Mouse (Mus musculus): ENCODE measurements at regions not wholly inside any gene's neighbourhood (a gene's known extent, or its start where the extent isn't known, plus 50 kb on each side); places are given as distances from the start of the nearest gene placed in this dataset.

DNA sequence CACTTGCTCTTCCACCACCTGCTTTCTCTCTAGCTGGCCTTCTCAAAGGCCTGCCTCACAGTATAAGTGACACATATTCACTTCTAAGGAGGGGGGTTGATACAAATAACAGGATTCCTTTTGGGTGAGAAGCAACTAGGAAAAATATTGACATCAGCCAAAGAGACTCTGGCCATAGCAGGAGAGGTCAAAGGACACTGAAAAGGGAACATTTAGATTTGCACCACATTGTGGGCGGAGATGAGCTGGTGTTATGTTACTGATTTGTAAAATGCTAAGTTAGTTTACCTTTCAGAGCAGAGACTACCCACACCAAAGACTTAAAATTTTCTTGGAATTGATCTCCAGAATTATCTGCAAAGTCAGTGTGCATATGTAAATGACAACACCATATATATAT is 147.5 kb downstream of the Foxa2 start:
- Histone ChIP-seq H3K4me2 (ENCODE audit: low read depth) (no peak overlapping the region), H3K27me3 (ENCODE audit: control insufficient read depth, insufficient read depth, low read length) (no peaks in the 10 kb centered on the region), H3K27ac (no peak overlapping the region), H3K9ac (replicated peaks) (no peak overlapping the region), H3K4me1 (replicated peaks; ENCODE audit: control insufficient read depth in 2 of 2, insufficient read depth in 2 of 2, low read length in 1 of 2) (no peaks in the 10 kb centered on the region; a peak in 1 of 4 replicates), H3K36me3 (replicated peaks; ENCODE audit: control insufficient read depth, insufficient read depth, low read depth) (no peaks in the 10 kb centered on the region), H3K4me3 (ENCODE audit: insufficient read depth in 1 of 2, low read depth in 2 of 2, low read length in 2 of 2) (no peak overlapping the region), H3K9me3 (ENCODE audit: control insufficient read depth, low read length) (no peaks in the 10 kb centered on the region)
- peak in 1 of 3 experiments; percentile 13 for DNase-seq (ENCODE audit: low read depth in 3 of 3, low spot score in 3 of 3)
- TF ChIP-seq EP300 (IDR thresholded peaks at IDR 0.05; ENCODE audit: low read depth): no peak
- no peak for TF ChIP-seq CTCF (IDR thresholded peaks at IDR 0.05; ENCODE audit: low read depth)
- ATAC-seq (ENCODE audit: insufficient read depth): no peak
- 67% methylated on average over 1 of the region's 1 CpGs for WGBS (ENCODE audit: insufficient replicate concordance)

DNA sequence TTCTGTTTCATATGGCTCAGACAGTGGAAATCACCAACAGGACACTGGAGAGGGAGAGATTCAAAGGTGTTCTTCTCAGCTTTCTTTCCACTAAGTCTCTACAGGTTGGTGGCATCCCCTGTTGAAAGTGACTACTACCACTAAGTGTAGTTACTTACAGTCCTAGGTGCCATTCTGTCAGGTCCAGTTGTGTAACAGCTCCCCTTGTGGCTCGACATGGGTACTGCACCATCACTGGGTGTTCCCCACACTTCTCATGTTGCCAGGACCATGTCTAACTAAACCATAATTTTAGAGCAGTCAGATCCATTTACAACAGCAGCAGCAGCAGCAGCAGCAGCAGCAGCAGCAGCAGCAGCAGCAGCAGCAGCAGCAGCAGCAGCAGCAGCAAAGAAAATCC is 151.1 kb downstream of the Foxa2 start:
- no peak overlapping the region for H3K4me2 ChIP-seq (ENCODE audit: low read depth)
- no peak overlapping the region for H3K27ac ChIP-seq
- no peaks in the 10 kb centered on the region for H3K36me3 ChIP-seq (replicated peaks; ENCODE audit: control insufficient read depth, insufficient read depth, low read depth)
- H3K27me3 ChIP-seq (ENCODE audit: control insufficient read depth, insufficient read depth, low read length): no peaks in the 10 kb centered on the region
- no peak for ATAC-seq (ENCODE audit: insufficient read depth)
- WGBS (ENCODE audit: insufficient replicate concordance): 4% methylated on average over 1 of the region's 1 CpGs
- DNase-seq (ENCODE audit: low read depth in 3 of 3, low spot score in 3 of 3): peak in 1 of 3 experiments; percentile 11
- H3K9me3 ChIP-seq (ENCODE audit: control insufficient read depth, low read length): no peaks in the 10 kb centered on the region
- H3K4me1 ChIP-seq (replicated peaks; ENCODE audit: control insufficient read depth in 2 of 2, insufficient read depth in 2 of 2, low read length in 1 of 2): no peaks in the 10 kb centered on the region
- no peak for TF ChIP-seq EP300 (IDR thresholded peaks at IDR 0.05; ENCODE audit: low read depth)
- TF ChIP-seq CTCF (IDR thresholded peaks at IDR 0.05; ENCODE audit: low read depth): peak; percentile 87
- H3K9ac ChIP-seq (replicated peaks): no peak overlapping the region
- H3K4me3 ChIP-seq (ENCODE audit: insufficient read depth in 1 of 2, low read depth in 2 of 2, low read length in 2 of 2): no peak overlapping the region

DNA sequence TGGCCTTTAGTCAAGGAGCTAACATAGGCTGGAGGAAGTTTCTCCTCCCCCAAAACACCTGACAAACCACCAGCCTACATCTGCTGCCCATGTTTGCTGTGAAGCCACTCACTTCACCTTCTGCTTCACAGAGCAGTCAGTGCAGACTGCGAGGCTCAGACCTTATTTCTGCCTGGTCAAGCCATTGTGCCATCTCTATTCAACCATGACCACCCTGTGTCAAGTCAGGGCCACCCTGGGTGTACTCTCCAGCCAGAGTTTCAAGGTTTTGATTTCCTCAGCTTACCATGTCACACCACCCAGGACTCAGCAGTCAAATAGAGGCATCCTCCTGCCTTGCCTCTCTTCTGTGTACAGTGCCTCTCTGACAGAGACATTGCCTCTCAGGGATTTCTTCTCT is 152.6 kb downstream of the Foxa2 start:
- Histone ChIP-seq H3K36me3 (replicated peaks; ENCODE audit: control insufficient read depth, insufficient read depth, low read depth) (no peaks in the 10 kb centered on the region), H3K4me2 (ENCODE audit: low read depth) (no peak overlapping the region), H3K4me3 (ENCODE audit: insufficient read depth in 1 of 2, low read depth in 2 of 2, low read length in 2 of 2) (no peak overlapping the region), H3K27ac (no peak overlapping the region), H3K27me3 (ENCODE audit: control insufficient read depth, insufficient read depth, low read length) (no peaks in the 10 kb centered on the region), H3K9me3 (ENCODE audit: control insufficient read depth, low read length) (no peaks in the 10 kb centered on the region), H3K9ac (replicated peaks) (no peak overlapping the region), H3K4me1 (replicated peaks; ENCODE audit: control insufficient read depth in 2 of 2, insufficient read depth in 2 of 2, low read length in 1 of 2) (no peaks in the 10 kb centered on the region)
- DNase-seq (ENCODE audit: low read depth in 3 of 3, low spot score in 3 of 3): no peak
- no peak for TF ChIP-seq CTCF (IDR thresholded peaks at IDR 0.05; ENCODE audit: low read depth)
- no peak for TF ChIP-seq EP300 (IDR thresholded peaks at IDR 0.05; ENCODE audit: low read depth)
- no peak for ATAC-seq (ENCODE audit: insufficient read depth)
- WGBS (ENCODE audit: insufficient replicate concordance): 56% methylated on average over 1 of the region's 1 CpGs

DNA sequence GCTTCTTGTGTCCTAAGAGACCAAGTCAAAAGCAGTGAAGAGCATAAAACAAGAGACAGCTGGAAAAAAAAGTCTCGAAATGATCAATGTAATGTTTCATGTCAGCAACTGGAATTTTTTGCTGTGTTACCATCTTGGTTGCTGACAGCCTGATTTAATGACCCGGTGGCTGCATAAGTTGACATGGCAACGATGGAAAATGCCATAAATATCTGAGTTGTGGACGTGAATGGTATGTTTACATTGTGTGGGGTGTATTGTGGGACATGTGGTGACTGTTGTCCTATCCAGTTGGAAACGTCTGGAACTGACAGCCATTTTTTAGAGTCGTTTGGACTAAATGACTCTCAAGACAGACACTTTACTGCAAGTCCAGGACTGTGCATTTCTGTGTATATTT is 160.6 kb downstream of the Foxa2 start:
- no peak overlapping the region for H3K4me3 ChIP-seq (ENCODE audit: insufficient read depth in 1 of 2, low read depth in 2 of 2, low read length in 2 of 2)
- DNase-seq (ENCODE audit: low read depth in 3 of 3, low spot score in 3 of 3) (no peak), ATAC-seq (ENCODE audit: insufficient read depth) (no peak)
- H3K27me3 ChIP-seq (ENCODE audit: control insufficient read depth, insufficient read depth, low read length): no peaks in the 10 kb centered on the region
- WGBS (ENCODE audit: insufficient replicate concordance): 41% methylated on average over 6 of the region's 6 CpGs
- H3K36me3 ChIP-seq (replicated peaks; ENCODE audit: control insufficient read depth, insufficient read depth, low read depth): no peaks in the 10 kb centered on the region
- no peaks in the 10 kb centered on the region for H3K4me1 ChIP-seq (replicated peaks; ENCODE audit: control insufficient read depth in 2 of 2, insufficient read depth in 2 of 2, low read length in 1 of 2)
- no peak overlapping the region for H3K4me2 ChIP-seq (ENCODE audit: low read depth)
- no peak overlapping the region for H3K9ac ChIP-seq (replicated peaks)
- H3K9me3 ChIP-seq (ENCODE audit: control insufficient read depth, low read length): no peaks in the 10 kb centered on the region
- no peak overlapping the region for H3K27ac ChIP-seq
- no peak for TF ChIP-seq CTCF (IDR thresholded peaks at IDR 0.05; ENCODE audit: low read depth)
- TF ChIP-seq EP300 (IDR thresholded peaks at IDR 0.05; ENCODE audit: low read depth): no peak

DNA sequence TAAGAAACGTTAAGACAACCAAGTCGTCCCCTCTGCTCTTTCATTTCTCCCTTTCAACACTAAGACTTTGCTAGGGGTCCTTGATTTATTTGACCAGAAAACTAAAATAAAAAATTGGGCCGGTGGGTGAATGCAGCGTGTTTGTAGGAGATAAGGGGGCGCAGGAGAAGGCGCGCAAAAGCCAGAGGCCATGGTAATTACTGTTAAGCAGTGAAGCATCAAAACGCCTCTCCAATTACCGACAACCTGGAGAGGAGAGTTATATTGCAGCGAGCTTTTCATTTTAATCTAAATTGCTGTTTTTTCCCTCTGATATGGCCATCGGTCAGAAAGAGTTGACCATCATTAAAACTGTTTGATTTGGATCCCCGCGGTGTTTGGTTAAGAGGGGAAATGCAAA is 168.9 kb downstream of the Foxa2 start:
- DNase-seq (ENCODE audit: low read depth in 3 of 3, low spot score in 3 of 3): no peak
- no peak for TF ChIP-seq EP300 (IDR thresholded peaks at IDR 0.05; ENCODE audit: low read depth)
- TF ChIP-seq CTCF (IDR thresholded peaks at IDR 0.05; ENCODE audit: low read depth): no peak
- no peak overlapping the region for H3K4me3 ChIP-seq (ENCODE audit: insufficient read depth in 1 of 2, low read depth in 2 of 2, low read length in 2 of 2)
- no peak overlapping the region for H3K27ac ChIP-seq
- ATAC-seq (ENCODE audit: insufficient read depth): no peak
- no peaks in the 10 kb centered on the region for H3K27me3 ChIP-seq (ENCODE audit: control insufficient read depth, insufficient read depth, low read length)
- WGBS (ENCODE audit: insufficient replicate concordance): 32% methylated on average over 13 of the region's 13 CpGs
- H3K9ac ChIP-seq (replicated peaks): no peak overlapping the region
- no peaks in the 10 kb centered on the region for H3K36me3 ChIP-seq (replicated peaks; ENCODE audit: control insufficient read depth, insufficient read depth, low read depth)
- no peak overlapping the region for H3K4me2 ChIP-seq (ENCODE audit: low read depth)
- H3K9me3 ChIP-seq (ENCODE audit: control insufficient read depth, low read length): no peaks in the 10 kb centered on the region
- 0 out of 4 replicates have a peak, but pooled peaks cover 0 to 2% of the 10 kb centered on the region in 2 experiments for H3K4me1 ChIP-seq (replicated peaks; ENCODE audit: control insufficient read depth in 2 of 2, insufficient read depth in 2 of 2, low read length in 1 of 2)

Measured in liver, embryonic 14.5 days (tissue).